Mouse (Mus musculus): Measurements from ENCODE around the gene Dffa. TPM values are rescaled to one million over a fixed set of nuclear protein-coding genes. Genes with fewer than 3 reads are reported as not detected.
A peak's percentile ranks its signal among the peaks of the same experiment; 100 is the strongest.

The Dffa gene
- total RNA-seq, 1 experiment: 15.2 TPM

DNA sequence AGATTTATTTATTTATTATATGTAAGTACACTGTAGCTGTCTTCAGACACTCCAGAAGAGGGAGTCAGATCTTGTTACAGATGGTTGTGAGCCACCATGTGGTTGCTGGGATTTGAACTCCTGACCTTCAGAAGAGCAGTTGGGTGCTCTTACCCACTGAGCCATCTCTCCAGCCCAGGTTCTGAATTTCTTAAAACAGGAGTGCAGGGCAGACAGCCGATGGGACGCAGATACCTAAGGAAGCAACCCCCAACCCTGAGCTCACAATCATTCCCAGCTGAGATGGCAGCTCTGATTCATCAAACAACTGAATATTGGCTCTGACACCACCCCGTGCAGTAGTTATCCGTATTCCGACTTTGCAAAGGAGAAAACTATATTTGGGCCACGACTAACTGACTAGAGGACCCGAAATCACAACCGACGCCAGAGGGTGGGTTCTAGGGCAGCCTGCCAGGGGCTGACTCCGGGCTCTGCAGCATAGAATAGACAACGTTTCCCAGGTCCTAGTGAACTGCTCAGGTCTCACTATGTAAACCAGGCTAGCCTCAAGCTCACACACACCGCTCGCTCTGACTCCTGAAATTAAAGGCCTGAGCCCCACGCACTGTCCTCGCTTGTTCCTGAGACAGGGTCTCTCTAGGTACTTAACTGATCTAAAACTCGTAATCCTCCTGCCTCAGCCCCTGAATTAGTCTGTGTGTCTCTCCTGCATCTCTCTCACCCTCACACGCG lies 32.3 kb downstream of the Dffa start:
- Histone ChIP-seq H3K27ac (ENCODE audit: insufficient read depth, low read depth, low read length, poor library complexity, severe bottlenecking) (no peak overlapping the region), H3K4me1 (ENCODE audit: control insufficient read depth in 2 of 2, insufficient read depth in 2 of 2, low read length in 2 of 2, poor library complexity in 1 of 2) (peaks cover 2 to 10% of the 10 kb centered on the region in 2 experiments; a peak in 2 of 4 replicates), H3K9me3 (ENCODE audit: control insufficient read depth, insufficient read depth, low read depth, low read length) (no peaks in the 10 kb centered on the region), H3K36me3 (ENCODE audit: control insufficient read depth, insufficient read depth, low read length, poor library complexity, severe bottlenecking) (peaks cover 8% of the 10 kb centered on the region), H3K9ac (ENCODE audit: insufficient read depth, low read depth, low read length, poor library complexity, severe bottlenecking) (peak overlapping the region; percentile 92), H3K4me3 (ENCODE audit: insufficient read depth in 1 of 2, low read depth in 1 of 2, low read length in 2 of 2, poor library complexity in 1 of 2, severe bottlenecking in 1 of 2) (peak overlapping the region; percentile 74 to 92)
- in situ Hi-C loops (cut with MboI; ENCODE audit: low sequenced_read_pairs in 2 of 2, unreplicated experiment in 2 of 2): no loop called here
- DNase-seq (ENCODE audit: low read depth, low spot score): no peak
- TF ChIP-seq ZC3H11A (IDR thresholded peaks at IDR 0.05; ENCODE audit: borderline replicate concordance, low read depth, low read length) (no peak), CHD2 (IDR thresholded peaks at IDR 0.05; ENCODE audit: low read depth, low read length) (no peak), MAFK (IDR thresholded peaks at IDR 0.05; ENCODE audit: insufficient read depth, low read depth, low read length) (no peak), ZNF384 (IDR thresholded peaks at IDR 0.05; ENCODE audit: low read depth, low read length) (no peak), HCFC1 (IDR thresholded peaks at IDR 0.05; ENCODE audit: borderline replicate concordance, insufficient read depth, low read length) (no peak)

DNA sequence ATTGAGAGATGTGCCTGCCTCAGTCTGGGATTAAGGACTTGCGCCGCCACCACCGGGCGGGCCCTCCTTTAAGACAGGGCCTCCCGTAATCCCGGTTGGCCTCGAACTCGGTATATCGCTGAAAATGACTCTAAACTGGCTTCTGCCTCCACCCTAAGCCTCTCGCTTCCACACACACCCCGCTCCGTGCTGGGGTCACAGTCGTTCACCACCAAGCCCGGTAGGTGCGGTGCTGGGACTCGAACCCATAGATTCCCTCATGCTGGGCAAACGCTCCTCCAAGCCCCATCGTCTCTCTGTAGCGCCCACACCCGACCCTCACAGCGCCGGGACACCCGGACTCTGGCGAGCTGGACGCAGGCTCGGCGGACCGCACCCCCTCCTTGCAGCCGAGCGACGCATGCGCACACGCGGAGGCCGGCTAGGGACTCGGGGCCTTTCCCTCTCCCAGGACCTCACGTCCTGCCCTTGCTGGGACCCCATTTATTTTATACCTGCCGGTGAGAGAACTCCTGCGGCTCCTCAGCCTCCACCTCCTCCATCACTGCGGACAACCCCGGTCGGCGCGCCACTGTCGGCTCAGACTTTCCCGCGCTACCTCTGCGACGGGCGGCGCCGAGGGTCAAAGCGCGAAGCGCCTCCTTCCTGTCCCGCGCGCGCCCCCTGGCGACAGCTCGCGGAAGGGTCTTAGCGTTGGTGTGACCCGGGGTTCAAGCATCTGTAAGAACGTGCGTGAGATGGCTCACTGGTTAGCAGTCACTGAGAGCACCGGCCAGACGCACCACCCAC lies 33.2 kb downstream of the Dffa start, which contains the start of gene Cenps:
TSS of gene Cenps (minus strand) at position 648 of the 789 bp plus-strand sequence.
- DNase-seq (ENCODE audit: low read depth, low spot score): peak; percentile 85
- TF ChIP-seq HCFC1 (IDR thresholded peaks at IDR 0.05; ENCODE audit: borderline replicate concordance, insufficient read depth, low read length) (peak; percentile 73; the same call in 1 of the 2 replicates), MAFK (IDR thresholded peaks at IDR 0.05; ENCODE audit: insufficient read depth, low read depth, low read length) (no peak), ZNF384 (IDR thresholded peaks at IDR 0.05; ENCODE audit: low read depth, low read length) (no peak)
- H3K9me3 ChIP-seq (ENCODE audit: control insufficient read depth, insufficient read depth, low read depth, low read length): no peaks in the 10 kb centered on the region
- H3K27ac ChIP-seq (ENCODE audit: insufficient read depth, low read depth, low read length, poor library complexity, severe bottlenecking): peak within 1 kb of the TSS; percentile 61; the same call in 1 of the 2 replicates
- in situ Hi-C loops (cut with MboI; ENCODE audit: low sequenced_read_pairs in 2 of 2, unreplicated experiment in 2 of 2): no loop called here
- H3K9ac ChIP-seq (ENCODE audit: insufficient read depth, low read depth, low read length, poor library complexity, severe bottlenecking): peak within 1 kb of the TSS; percentile 92
- H3K4me1 ChIP-seq (ENCODE audit: control insufficient read depth in 2 of 2, insufficient read depth in 2 of 2, low read length in 2 of 2, poor library complexity in 1 of 2): peaks cover 2 to 7% of the 10 kb centered on the region in 2 experiments; a peak in 1 of 4 replicates
- peak within 1 kb of the TSS; percentile 74 to 92 for H3K4me3 ChIP-seq (ENCODE audit: insufficient read depth in 1 of 2, low read depth in 1 of 2, low read length in 2 of 2, poor library complexity in 1 of 2, severe bottlenecking in 1 of 2)
- H3K36me3 ChIP-seq (ENCODE audit: control insufficient read depth, insufficient read depth, low read length, poor library complexity, severe bottlenecking): peaks cover under 1% of the 10 kb centered on the region; the same call in 1 of the 2 replicates

DNA sequence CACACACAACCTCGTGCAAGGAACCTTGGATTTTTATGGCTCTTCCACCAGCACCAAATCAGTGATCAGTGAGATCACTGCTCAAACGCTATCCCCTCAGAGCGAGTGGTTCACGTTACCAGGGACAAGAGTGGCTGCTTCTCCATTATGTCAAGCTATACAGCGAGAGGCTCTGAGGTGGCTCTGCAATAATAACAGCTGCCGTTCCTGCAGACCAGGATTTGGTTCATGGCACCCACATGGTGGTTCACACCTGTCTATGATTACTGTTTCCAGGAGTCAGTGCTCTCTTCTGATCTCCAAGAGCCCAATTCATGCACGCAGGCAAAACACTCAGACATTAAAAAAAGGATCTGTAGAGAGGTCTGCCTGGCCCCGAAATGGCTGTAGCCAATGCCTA lies 34.6 kb downstream of the Dffa start:
- no peak for DNase-seq (ENCODE audit: low read depth, low spot score)
- Histone ChIP-seq H3K4me3 (ENCODE audit: insufficient read depth in 1 of 2, low read depth in 1 of 2, low read length in 2 of 2, poor library complexity in 1 of 2, severe bottlenecking in 1 of 2) (no peak overlapping the region), H3K36me3 (ENCODE audit: control insufficient read depth, insufficient read depth, low read length, poor library complexity, severe bottlenecking) (no peaks in the 10 kb centered on the region), H3K9ac (ENCODE audit: insufficient read depth, low read depth, low read length, poor library complexity, severe bottlenecking) (no peak overlapping the region), H3K9me3 (ENCODE audit: control insufficient read depth, insufficient read depth, low read depth, low read length) (no peaks in the 10 kb centered on the region), H3K27ac (ENCODE audit: insufficient read depth, low read depth, low read length, poor library complexity, severe bottlenecking) (no peak overlapping the region), H3K4me1 (ENCODE audit: control insufficient read depth in 2 of 2, insufficient read depth in 2 of 2, low read length in 2 of 2, poor library complexity in 1 of 2) (peaks cover 0 to 3% of the 10 kb centered on the region in 2 experiments; a peak in 1 of 4 replicates)
- TF ChIP-seq CHD2 (IDR thresholded peaks at IDR 0.05; ENCODE audit: low read depth, low read length) (no peak), ZNF384 (IDR thresholded peaks at IDR 0.05; ENCODE audit: low read depth, low read length) (no peak), MAFK (IDR thresholded peaks at IDR 0.05; ENCODE audit: insufficient read depth, low read depth, low read length) (no peak)
- in situ Hi-C loops (cut with MboI; ENCODE audit: low sequenced_read_pairs in 2 of 2, unreplicated experiment in 2 of 2): no loop called here

DNA sequence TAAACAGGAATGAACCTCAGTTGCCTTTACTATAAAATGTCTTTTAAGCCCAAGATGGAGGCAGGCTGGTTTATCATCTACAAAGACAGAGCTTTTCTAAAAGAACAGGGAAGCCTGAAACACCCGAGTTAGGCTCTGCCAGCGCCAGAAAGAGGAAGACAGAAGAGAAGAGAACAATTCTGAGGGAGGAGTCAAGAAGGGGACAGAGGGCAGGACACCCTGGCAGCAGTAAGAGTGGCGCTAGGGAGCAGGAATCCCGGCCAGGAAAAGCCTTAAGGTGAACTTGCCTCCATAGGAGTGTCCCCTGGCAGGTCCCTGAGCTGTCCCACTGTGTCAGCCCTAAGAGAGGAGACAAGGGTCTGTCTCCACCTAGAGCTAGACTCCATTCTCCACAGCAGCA lies 39.6 kb downstream of the Dffa start:
- no peak overlapping the region for H3K9ac ChIP-seq (ENCODE audit: insufficient read depth, low read depth, low read length, poor library complexity, severe bottlenecking)
- H3K27ac ChIP-seq (ENCODE audit: insufficient read depth, low read depth, low read length, poor library complexity, severe bottlenecking): no peak overlapping the region
- TF ChIP-seq CHD2 (IDR thresholded peaks at IDR 0.05; ENCODE audit: low read depth, low read length) (no peak), HCFC1 (IDR thresholded peaks at IDR 0.05; ENCODE audit: borderline replicate concordance, insufficient read depth, low read length) (no peak), ZC3H11A (IDR thresholded peaks at IDR 0.05; ENCODE audit: borderline replicate concordance, low read depth, low read length) (no peak), ZNF384 (IDR thresholded peaks at IDR 0.05; ENCODE audit: low read depth, low read length) (no peak), MAFK (IDR thresholded peaks at IDR 0.05; ENCODE audit: insufficient read depth, low read depth, low read length) (no peak)
- no peak overlapping the region for H3K4me3 ChIP-seq (ENCODE audit: insufficient read depth in 1 of 2, low read depth in 1 of 2, low read length in 2 of 2, poor library complexity in 1 of 2, severe bottlenecking in 1 of 2)
- no peaks in the 10 kb centered on the region for H3K36me3 ChIP-seq (ENCODE audit: control insufficient read depth, insufficient read depth, low read length, poor library complexity, severe bottlenecking)
- no peak for DNase-seq (ENCODE audit: low read depth, low spot score)
- H3K4me1 ChIP-seq (ENCODE audit: control insufficient read depth in 2 of 2, insufficient read depth in 2 of 2, low read length in 2 of 2, poor library complexity in 1 of 2): peaks cover 0 to 3% of the 10 kb centered on the region in 2 experiments; a peak in 1 of 4 replicates
- H3K9me3 ChIP-seq (ENCODE audit: control insufficient read depth, insufficient read depth, low read depth, low read length): no peaks in the 10 kb centered on the region
- in situ Hi-C loops (cut with MboI; ENCODE audit: low sequenced_read_pairs in 2 of 2, unreplicated experiment in 2 of 2): no loop called here

Data from ES-E14 (cell line).